In the genomic region with DNA sequence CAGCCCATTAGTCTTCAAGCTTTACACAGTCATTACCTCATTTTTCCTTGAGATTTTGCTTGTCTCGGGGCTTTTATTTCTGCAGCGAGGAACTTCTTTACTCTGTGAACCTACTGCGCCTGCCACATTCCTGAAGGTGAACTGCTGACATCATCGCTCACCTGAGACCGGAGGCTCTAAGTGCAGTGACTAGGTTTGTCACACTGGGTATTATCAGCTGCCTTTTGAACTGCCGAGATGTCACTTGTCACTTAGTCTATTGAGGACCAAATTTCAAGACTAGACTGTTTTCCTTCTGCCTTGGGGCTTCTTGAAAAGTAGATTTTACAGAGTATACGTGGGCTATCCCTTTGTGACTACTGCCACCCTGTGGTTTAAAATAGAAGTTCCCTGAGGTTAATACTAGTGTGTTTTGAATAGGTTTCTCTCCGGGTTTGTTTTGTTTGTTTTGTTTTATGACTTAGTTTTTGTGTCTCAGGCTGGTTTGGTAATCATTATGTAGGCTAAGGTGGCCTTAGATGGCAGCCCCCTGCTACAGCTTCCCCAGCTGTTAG, we compare ENCODE assay signal across 9 mouse cellular contexts. TPM values are rescaled to one million over a fixed set of nuclear protein-coding genes. Genes with fewer than 3 reads are reported as not detected.
DNase-seq lines count a peak whose midpoint lies in the region; ATAC-seq and TF ChIP-seq lines count a peak whose summit lies in the region.
"Had no signal": no experiment of that assay in that cellular context is flagged by ENCODE, and none has a peak within 500 bp of the region (broad histone marks: within the 10 kb centered on the region; RNA-seq: fewer than 3 reads in every experiment).

No protein-coding gene starts in this region.

- 39% methylated on average over 8 of the region's 8 CpGs for WGBS in forebrain, embryonic 14.5 days

- H3K27ac ChIP-seq in gastrocnemius, adult 2 months = no peak overlapping the region
- H3K27ac ChIP-seq in forebrain, embryonic 14.5 days (ENCODE audit: low read depth, low read length) = no peak overlapping the region

- H3K4me2 ChIP-seq in forebrain, embryonic 14.5 days (ENCODE audit: low read length) = no peak overlapping the region

- H3K9me3 ChIP-seq in forebrain, embryonic 14.5 days (replicated peaks; ENCODE audit: control insufficient read depth, low read length) = no peaks in the 10 kb centered on the region

- H3K9ac ChIP-seq in forebrain, embryonic 14.5 days (ENCODE audit: low read length) = no peak overlapping the region

- H3K36me3 ChIP-seq in forebrain, embryonic 14.5 days (ENCODE audit: control insufficient read depth, insufficient read depth, low read length) = peaks cover 7% of the 10 kb centered on the region; the same call in 1 of the 2 replicates

- intact Hi-C loops in gastrocnemius, adult 2 months (cut with DNase I) = loop anchor here (2.0 to 5.0 kb wide), 4 partner anchors 53 to 186 kb away; no protein-coding TSS in a partner anchor

- ATAC-seq in forebrain, embryonic 14.5 days = peak; percentile 27
- 0 out of 2 replicates have a peak, but pooled peaks have one; percentile 29 for ATAC-seq in megakaryocyte, adult 5-6 weeks (ENCODE audit: poor library complexity, severe bottlenecking)

- TF ChIP-seq CTCF in gastrocnemius, adult 2 months (IDR thresholded peaks at IDR 0.05) = peak; percentile 81

- no peak for DNase-seq in gastrocnemius, adult 2 months
- no peak for DNase-seq in gastrocnemius, postnatal 25 days
- DNase-seq in thymus, postnatal 0 days (ENCODE audit: low spot score) = peak; percentile 62
- no peak for DNase-seq in thymus, postnatal 36 days
- peak; percentile 92 for DNase-seq in forebrain, embryonic 14.5 days (ENCODE audit: low spot score)
- no peak for DNase-seq in urinary bladder, postnatal 10 days (ENCODE audit: low spot score)
- DNase-seq in layer of hippocampus, postnatal 10 days (ENCODE audit: low spot score in 2 of 2) = no peak

- no peak overlapping the region for H3K4me3 ChIP-seq in gastrocnemius, adult 2 months
- H3K4me3 ChIP-seq in forebrain, embryonic 14.5 days (ENCODE audit: low read depth, low read length) = no peak overlapping the region

- no peaks in the 10 kb centered on the region for H3K27me3 ChIP-seq in forebrain, embryonic 14.5 days (replicated peaks; ENCODE audit: control insufficient read depth, insufficient read depth, low read length)

- peaks cover 35% of the 10 kb centered on the region for H3K4me1 ChIP-seq in forebrain, embryonic 14.5 days (ENCODE audit: control insufficient read depth, insufficient read depth, low read length)

RNA-seq across cellular contexts. Expression of gene Rpp25l, which starts 5.1 kb away (rescaled TPM):
- 10 to 100 TPM; 50.1 to 58.4 TPM for total RNA-seq in gastrocnemius, adult 2 months (2021)
- 10 to 100 TPM; 43.2 to 46.9 TPM for total RNA-seq in gastrocnemius, postnatal 25 days (2021)
- 68.3 and 75.1 TPM in 2 replicates for polyA plus RNA-seq in thymus, postnatal 0 days (2015; fragmentation: Nextera tagmentation; extraction: Ambion mirVana)
- 72.2 and 83.3 TPM in 2 replicates for polyA plus RNA-seq in forebrain, embryonic 14.5 days (2014; fragmentation: Nextera tagmentation; extraction: Ambion mirVana)
- 15.8 and 18.2 TPM in 2 replicates for total RNA-seq in megakaryocyte, adult 5-6 weeks (2015)
- 15.5 and 26.2 TPM in 2 replicates for total RNA-seq in megakaryocyte, adult 5-6 weeks (2017)
- total RNA-seq in layer of hippocampus, postnatal 10 days (2021) = 10 to 100 TPM; 27.7 to 34.4 TPM

RNA-seq across cellular contexts. Expression of gene Il11ra1, which starts 8.5 kb away (rescaled TPM):
- 10 to 100 TPM; 33.3 to 73.4 TPM for total RNA-seq in gastrocnemius, adult 2 months (2021)
- 10 to 100 TPM; 37.2 to 42.1 TPM for total RNA-seq in gastrocnemius, postnatal 25 days (2021)
- polyA plus RNA-seq in thymus, postnatal 0 days (2015; fragmentation: Nextera tagmentation; extraction: Ambion mirVana) = 35.8 and 39.3 TPM in 2 replicates
- polyA plus RNA-seq in forebrain, embryonic 14.5 days (2014; fragmentation: Nextera tagmentation; extraction: Ambion mirVana) = 23.9 and 24.3 TPM in 2 replicates
- 12.9 and 13.4 TPM in 2 replicates for total RNA-seq in megakaryocyte, adult 5-6 weeks (2015)
- 50.2 and 52.1 TPM in 2 replicates for total RNA-seq in megakaryocyte, adult 5-6 weeks (2017)
- total RNA-seq in layer of hippocampus, postnatal 10 days (2021) = 10 to 100 TPM; 23.2 to 24.5 TPM

RNA-seq across cellular contexts. Expression of gene Cntfr, which starts 11.4 kb away (rescaled TPM):
- total RNA-seq in gastrocnemius, adult 2 months (2021) = 10 to 100 TPM; 27.3 to 55.3 TPM
- 10 to 100 TPM; 33.5 to 34.7 TPM for total RNA-seq in gastrocnemius, postnatal 25 days (2021)
- 0.26 and 0.43 TPM in 2 replicates for polyA plus RNA-seq in thymus, postnatal 0 days (2015; fragmentation: Nextera tagmentation; extraction: Ambion mirVana)
- polyA plus RNA-seq in forebrain, embryonic 14.5 days (2014; fragmentation: Nextera tagmentation; extraction: Ambion mirVana) = 12.6 and 12.7 TPM in 2 replicates
- not detected in 2 replicates for total RNA-seq in megakaryocyte, adult 5-6 weeks (2015)
- total RNA-seq in megakaryocyte, adult 5-6 weeks (2017) = not detected in 2 replicates
- 10 to 100 TPM; 64.7 to 65.0 TPM for total RNA-seq in layer of hippocampus, postnatal 10 days (2021)

RNA-seq across cellular contexts. Expression of gene Dctn3, which starts 14.7 kb away (rescaled TPM):
- total RNA-seq in gastrocnemius, adult 2 months (2021) = 10 to 100 TPM; 40.6 to 42.4 TPM
- total RNA-seq in gastrocnemius, postnatal 25 days (2021) = 10 to 100 TPM; 38.5 to 40.6 TPM
- 180 and 181 TPM in 2 replicates for polyA plus RNA-seq in thymus, postnatal 0 days (2015; fragmentation: Nextera tagmentation; extraction: Ambion mirVana)
- polyA plus RNA-seq in forebrain, embryonic 14.5 days (2014; fragmentation: Nextera tagmentation; extraction: Ambion mirVana) = 301 and 330 TPM in 2 replicates
- 80.5 and 92.2 TPM in 2 replicates for total RNA-seq in megakaryocyte, adult 5-6 weeks (2015)
- 73.5 and 100 TPM in 2 replicates for total RNA-seq in megakaryocyte, adult 5-6 weeks (2017)
- 100 to 1,000 TPM; 142 to 158 TPM for total RNA-seq in layer of hippocampus, postnatal 10 days (2021)

RNA-seq across cellular contexts. Expression of gene Arid3c, which starts 22.7 kb away (rescaled TPM):
- not detected for total RNA-seq in gastrocnemius, adult 2 months (2021)
- total RNA-seq in gastrocnemius, postnatal 25 days (2021) = not detected
- 0.06 TPM in 1 of 2 replicates, not detected in the other for polyA plus RNA-seq in thymus, postnatal 0 days (2015; fragmentation: Nextera tagmentation; extraction: Ambion mirVana)
- polyA plus RNA-seq in forebrain, embryonic 14.5 days (2014; fragmentation: Nextera tagmentation; extraction: Ambion mirVana) = 0.12 and 0.15 TPM in 2 replicates
- total RNA-seq in megakaryocyte, adult 5-6 weeks (2015) = not detected in 2 replicates
- not detected in 2 replicates for total RNA-seq in megakaryocyte, adult 5-6 weeks (2017)
- not detected for total RNA-seq in layer of hippocampus, postnatal 10 days (2021)
- total RNA-seq: adrenal gland, postnatal 36 days had no signal

Comparison
In these comparisons a context has a peak if more than half of its experiments do, and no peak if none do; other contexts are left out.
1. DNase-seq: peak in thymus, postnatal 0 days (single experiment) and forebrain, embryonic 14.5 days (single experiment); none in gastrocnemius, adult 2 months (single experiment), gastrocnemius, postnatal 25 days (single experiment), thymus, postnatal 36 days (0 of 2), urinary bladder, postnatal 10 days (single experiment) and layer of hippocampus, postnatal 10 days (0 of 2).
2. RNA of gene Cntfr, which starts 11.4 kb away (total RNA-seq): 64.7 to 65.0 TPM in layer of hippocampus, postnatal 10 days, 27.3 to 55.3 TPM in gastrocnemius, adult 2 months and 33.5 to 34.7 TPM in gastrocnemius, postnatal 25 days; not detected in megakaryocyte, adult 5-6 weeks; every median in the first group is over 10 times any median in the second.